Mouse (Mus musculus) induced T-regulatory cell, adult 2 months (primary cell): ENCODE measurements around the gene Cabp1.

Source experiments
- DNase-seq: peaks from one replicate; pipeline ENCODE4 v3.0.0-alpha.2; 2012; ENCODE audit warnings: low read depth

Cabp1 gene

GRCm38 (mm10) chr5:115210380-115210779 lies 16.2 kb upstream of the Cabp1 start:
- DNase-seq = peak; percentile 77

- DNase-seq = no peak
Observed at GRCm38 (mm10) chr5:115208601-115209000, 14.4 kb upstream of the Cabp1 start.

GRCm38 (mm10) chr5:115207892-115208291 lies 13.7 kb upstream of the Cabp1 start:
- DNase-seq = no peak

DNA sequence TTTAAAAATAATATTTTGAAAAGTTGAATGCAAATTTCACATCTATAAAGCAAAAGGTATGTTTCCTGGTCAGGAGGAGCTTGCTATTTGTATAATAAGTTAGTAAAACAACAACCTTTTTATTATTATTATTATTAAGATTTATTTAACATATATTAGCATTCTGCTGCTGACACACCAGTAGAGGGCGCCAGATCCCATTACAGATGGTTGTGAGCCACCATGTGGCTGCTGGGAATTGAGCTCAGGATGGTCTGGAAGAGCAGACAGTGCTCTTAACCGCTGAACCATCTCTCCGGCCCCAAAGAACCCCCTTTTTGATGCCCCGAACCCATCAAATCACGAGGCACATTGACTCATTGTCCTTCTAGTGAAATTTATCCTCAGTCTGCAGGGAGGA lies 13.1 kb upstream of the Cabp1 start:
- DNase-seq = no peak

- DNase-seq = peak; percentile 40
Observed at GRCm38 (mm10) chr5:115204562-115205311, 10.6 kb upstream of the Cabp1 start.

DNA sequence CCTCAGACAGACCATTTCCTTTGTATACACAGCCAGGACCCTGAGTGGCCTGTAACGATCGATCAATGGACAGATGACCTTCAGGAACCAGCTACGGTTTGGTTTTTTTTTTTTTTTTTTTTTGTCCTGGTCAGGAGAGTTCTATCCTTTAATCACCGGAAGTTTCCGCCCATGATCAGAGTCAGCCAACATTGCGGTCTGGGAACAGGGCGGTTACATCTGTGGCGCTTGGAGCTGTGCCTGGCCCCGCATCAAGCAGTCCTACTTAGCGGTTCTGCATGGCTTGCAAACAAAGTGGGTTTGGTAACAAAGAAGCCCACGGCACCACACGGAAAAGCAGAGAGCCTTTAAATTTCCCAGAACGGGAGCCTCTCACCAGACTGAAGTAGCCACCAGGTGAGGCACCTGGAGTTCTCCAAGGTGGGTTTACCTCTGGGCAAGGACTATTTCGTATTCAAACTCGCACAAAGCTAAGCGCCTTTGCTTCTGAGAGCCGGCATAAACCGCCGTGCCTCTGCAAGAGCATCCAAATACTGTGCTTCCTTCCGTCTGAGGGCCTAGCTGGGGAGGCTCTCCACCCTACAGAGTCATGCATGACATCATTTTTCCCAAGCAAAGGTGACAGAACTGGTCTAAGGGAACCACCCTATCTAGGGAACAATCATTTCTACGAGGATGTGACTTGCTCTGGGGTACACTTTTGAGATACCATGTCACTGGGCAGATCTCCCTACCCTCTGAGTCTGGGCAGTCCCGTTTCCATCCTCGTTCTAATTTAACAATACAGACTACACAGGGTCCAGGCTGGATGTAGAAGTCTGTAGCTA lies 9.8 kb upstream of the Cabp1 start:
- DNase-seq = peak; percentile 39

GRCm38 (mm10) chr5:115194626-115195221 lies 543 bp upstream of the Cabp1 start:
- DNase-seq = no peak

GRCm38 (mm10) chr5:115193226-115193625 lies 955 bp downstream of the Cabp1 start:
- DNase-seq = peak; percentile 70

DNA sequence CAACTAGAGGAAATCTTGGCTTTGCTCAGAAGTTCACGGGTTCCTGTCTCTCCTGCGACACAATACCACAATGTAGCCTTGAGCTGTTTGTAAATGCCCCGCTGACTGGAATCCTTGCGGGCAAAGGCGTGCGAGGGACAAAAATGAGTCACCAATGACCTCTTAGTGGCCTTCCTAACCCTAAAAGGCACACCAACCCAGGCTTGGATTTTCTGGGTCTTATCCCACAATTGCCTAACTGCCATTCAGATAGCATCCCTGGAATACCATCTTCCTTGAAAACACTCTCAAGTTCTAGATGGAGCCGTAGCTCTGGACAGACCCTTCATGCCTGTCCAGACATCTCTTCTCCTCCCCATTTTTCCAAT lies 1.4 kb downstream of the Cabp1 start:
- DNase-seq = peak; percentile 17

DNA sequence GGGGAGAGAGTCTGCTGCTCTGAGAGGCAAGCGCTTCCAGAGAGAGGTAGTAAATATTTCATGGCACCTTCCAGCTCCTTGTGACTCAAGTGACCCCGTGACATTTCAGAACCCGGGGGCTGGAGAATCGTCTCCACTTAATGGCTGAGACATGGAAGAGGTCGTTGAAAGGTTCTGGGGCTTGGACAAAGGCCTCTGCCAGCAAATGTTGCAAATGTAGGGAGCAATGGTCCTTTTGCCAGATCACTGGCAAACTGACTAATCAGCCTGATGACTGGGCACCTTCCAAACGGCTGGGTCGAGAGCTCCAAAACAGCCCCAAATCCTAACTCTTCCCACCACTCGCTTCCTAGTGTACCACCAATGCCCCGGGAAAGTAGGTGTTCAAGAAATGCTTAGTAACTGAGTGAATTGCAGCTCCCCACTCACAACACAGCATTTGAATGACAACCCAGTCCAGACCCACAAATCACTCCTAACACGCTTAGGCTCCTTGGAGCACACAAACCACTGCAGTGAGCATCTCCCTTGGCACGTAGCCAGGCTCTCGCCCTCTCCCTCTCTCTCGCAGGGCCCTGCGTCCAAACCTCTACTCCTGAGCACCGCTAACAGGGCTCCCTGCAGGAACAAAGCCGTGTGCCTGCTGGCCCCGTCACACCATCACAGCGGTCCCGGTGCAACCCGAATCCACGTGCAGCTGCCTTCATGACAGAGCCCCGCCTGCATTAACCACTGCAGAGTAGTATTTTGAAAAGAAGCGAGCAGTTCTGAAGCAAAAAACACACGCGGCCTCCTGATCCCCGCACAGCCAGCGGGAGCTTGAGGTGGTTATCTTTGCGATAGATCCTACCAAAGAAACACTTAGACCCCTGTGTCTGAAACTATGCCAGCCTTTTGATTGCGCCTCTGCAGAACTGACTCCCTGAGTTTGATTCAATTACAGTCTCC lies 2.0 kb downstream of the Cabp1 start:
- DNase-seq = peak; percentile 20

DNA sequence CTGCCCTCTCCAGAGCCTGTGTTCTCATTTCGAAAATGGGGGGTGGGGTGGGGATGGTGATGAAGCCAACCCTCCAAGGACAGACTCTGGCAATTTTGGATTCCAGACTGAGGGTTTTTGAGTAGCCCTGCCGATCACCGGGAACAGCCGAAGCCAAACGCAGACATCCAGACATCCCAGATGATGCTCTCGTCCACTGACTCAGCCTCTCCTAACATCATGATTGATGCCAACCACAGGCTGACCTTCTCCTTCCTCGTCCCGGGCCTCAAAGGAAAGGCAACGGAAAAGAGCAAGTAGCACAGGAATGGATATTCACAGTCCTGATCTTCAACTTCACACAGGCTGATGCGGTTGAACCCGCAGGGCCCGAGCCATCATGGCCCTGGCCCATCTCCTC lies 4.1 kb downstream of the Cabp1 start:
- no peak for DNase-seq

DNA sequence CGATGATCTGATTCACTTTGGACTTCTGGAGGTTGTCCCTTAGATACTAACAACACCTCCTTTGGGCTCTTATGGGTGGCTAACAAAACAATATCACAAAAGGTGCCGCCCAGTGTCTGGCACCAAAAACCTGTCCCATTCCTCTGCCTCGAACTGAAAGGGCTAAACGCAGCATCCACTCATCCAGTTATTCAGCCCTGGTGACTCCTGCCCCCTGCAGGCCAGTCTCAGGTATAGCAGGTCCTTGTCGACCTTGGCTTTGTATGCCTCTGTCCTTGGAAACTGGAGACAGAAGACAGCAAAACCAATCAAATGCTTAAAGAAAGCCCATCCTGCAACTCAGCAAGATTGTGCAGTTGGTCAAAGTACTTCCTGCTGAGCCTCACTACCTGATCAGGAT lies 5.4 kb downstream of the Cabp1 start:
- peak; percentile 76 for DNase-seq

DNA sequence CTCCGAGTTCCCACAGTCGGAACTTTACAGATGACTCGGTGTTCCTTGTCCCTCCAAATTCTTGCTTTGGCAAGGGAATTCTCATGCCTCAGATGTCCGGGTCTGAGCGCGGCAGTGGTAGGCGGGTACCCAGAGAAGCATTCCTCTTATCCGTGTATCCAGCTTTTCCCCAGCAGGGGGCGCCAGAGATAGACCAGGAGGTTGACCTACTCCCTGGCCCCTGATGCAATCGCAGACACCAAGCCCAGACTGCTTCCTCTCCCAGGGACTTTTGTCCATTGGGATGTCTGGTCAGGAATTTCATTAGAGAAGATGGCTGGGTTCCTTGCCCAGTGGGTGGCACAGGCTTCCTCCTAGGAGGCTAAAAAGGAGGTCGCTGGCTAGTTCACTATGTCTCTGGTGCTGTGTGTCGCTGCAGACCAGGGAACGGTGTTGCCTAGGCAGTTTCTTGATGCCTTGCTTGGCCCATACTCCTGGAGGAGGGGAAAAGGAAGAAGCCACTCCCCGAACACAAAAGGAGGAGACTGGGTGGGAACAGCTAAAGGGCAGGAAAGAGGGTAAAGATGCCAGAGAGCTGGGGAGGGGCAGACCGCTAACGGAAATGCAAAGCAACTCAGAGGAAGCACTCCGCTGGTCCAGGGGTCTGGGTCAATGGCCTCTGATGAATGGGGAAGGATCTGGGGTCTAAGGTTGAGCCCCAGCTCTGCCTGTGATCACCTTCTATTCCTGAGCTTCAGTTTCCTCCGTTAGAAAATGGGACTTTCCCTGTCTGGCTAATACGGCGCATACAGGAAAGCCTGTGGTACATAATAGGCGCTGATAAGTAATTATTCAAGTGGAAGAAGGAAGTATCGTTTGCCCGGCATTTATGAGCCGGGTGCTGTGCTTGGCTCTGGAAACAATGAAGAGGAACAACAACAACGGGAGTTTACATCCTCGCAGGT lies 6.7 kb downstream of the Cabp1 start:
- DNase-seq = peak; percentile 93

GRCm38 (mm10) chr5:115186371-115187073 lies 7.7 kb downstream of the Cabp1 start:
- peak; percentile 39 for DNase-seq

DNA sequence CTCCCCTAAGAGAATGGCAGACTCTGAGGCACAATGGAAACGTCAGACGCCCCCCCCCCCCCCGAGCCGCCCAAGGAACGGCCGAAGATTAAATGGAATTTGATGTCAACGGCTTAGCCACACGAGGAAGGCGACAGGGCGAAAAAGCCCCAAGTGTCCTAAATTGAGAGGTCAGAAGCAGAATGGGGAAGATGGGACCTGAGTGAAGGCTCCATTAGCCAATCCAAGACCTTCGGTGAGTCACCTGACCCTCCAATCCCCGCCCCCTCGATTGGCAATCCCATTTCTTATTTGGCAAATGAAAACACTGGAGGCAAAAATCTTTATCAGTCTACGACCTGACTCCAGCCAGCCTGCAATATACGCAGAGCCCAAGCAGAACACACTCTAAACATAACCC lies 9.5 kb downstream of the Cabp1 start:
- no peak for DNase-seq

DNA sequence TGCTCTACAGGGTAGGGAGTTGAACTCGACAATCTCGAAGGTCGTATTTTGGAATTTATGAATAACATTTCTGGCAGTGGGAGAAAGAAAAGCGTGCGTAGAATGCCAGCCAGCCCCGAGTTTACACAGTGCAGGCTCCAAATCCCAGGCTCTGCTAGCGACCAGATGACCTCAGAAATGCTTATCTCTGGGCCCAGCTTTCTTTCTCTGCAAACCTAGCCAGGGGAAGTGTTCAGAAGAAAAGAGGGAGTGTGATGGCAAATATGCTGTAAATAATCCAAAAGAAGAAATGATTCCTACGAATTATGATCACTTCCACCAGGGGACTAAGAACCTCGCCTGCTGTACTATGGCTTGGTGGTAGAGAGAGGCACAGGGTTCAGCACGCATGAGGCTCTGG lies 10.7 kb downstream of the Cabp1 start:
- no peak for DNase-seq

GRCm38 (mm10) chr5:115182925-115183324 lies 11.3 kb downstream of the Cabp1 start:
- no peak for DNase-seq

DNA sequence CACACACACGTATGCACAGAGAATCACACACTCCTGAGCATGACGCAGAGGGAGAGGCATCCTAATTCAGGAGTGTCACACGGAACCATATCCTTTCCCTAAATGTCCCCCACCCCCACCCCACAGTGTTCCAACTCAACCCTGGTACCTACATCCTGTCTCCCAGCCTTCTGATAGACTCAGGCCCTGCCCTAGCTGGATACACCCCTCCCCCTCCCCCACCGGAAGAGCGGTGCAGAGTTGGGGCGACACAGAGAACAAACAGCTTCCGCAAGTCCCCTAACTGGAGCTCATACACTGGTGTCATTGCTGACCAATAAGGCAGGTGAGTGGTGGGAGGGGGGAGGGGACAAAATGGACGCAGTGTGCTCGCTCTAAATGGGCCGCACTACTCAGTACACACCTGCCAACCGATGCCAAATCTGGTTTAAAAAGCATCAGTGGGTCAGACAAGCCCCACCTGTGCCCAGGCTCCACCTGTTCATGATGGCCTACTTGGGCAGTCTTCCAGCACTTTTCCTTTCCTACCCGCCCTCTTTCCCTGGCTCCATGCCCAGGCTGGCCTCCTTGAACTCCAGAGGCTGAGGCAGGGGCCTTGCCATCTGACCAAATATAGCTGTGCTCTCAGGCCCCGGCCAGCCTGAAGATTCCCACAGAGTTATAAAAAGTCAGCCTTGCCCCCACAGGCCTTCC lies 12.8 kb downstream of the Cabp1 start:
- peak; percentile 53 for DNase-seq

GRCm38 (mm10) chr5:115179596-115179995 lies 14.6 kb downstream of the Cabp1 start:
- no peak for DNase-seq
